Mouse (Mus musculus): ENCODE results near the gene Rasal1.

DNA sequence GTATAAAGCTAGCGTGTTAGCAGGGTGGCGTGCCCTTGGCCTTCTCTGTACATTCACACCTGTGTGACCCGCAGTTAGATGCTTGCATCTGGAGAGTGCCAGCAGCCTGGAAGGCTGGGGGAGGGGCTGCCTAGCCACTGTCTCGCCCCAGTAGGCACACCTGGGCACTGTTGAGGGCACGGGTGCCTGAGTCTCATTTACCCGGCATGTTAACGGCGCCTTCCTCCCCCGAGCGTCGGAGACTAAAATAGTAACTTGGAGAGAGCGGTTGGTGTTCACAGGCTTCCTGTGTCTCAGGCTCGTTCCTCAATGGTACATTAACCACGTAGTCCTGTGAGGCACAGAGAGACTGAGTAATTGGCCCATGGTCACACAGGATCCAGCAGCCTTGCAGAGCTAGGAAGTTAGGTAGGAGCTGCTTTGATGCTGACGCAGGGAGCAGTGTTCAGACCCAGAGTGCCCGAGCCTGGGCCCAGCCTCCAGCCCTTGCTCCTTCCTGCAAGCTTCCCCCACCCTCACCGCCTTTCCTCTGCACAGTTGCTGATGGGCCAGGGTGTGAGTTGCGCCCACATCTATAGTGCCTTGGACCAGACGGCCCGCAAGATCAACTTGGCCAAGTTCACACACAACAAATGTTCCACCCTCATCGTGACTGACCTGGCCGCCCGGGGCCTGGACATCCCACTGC is 27.4 kb upstream of the Rasal1 start:
- TF ChIP-seq CTCF (IDR thresholded peaks at IDR 0.05): no peak
- TF ChIP-seq POLR2A (IDR thresholded peaks at IDR 0.05; ENCODE audit: insufficient read depth, low read depth, low read length): no peak

All from heart, adult 2 months (tissue).